Mouse (Mus musculus): ENCODE results near the gene Cela2a. TPM values are rescaled to one million over a fixed set of nuclear protein-coding genes. Genes with fewer than 3 reads are reported as not detected.
A peak's percentile ranks its signal among the peaks of the same experiment; 100 is the strongest.

Cela2a gene
- polyA plus RNA-seq, 2 experiments = 0.19 TPM; not detected in 1

DNA sequence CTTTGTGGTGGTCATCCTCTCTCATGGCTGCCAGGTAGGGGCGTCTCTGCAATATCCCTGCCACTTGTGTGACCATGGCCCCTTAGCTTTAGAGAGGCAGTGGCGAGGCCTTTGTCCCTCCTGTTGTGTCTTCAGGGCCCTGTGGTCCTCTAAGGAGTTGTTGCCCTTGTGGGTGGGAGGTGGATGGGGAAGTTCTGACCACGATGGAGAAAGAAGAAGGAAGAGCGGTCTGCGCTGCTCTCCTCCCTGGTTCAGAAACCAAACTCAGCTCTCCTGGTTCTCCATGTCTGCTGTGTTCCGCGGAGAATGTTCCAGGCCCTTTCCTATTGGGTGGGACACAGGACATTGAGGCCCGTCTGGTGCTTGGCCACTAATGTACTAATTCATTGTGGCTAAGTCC, 20.1 kb downstream of the Cela2a start:
- H3K4me3 ChIP-seq (replicated peaks; ENCODE audit: low read length) = no peak overlapping the region
- no peaks in the 10 kb centered on the region for H3K9me3 ChIP-seq (ENCODE audit: control insufficient read depth, low read length)
- no peak overlapping the region for H3K27ac ChIP-seq (replicated peaks; ENCODE audit: low read depth, low read length)
- H3K27me3 ChIP-seq (ENCODE audit: control insufficient read depth, insufficient read depth, low read length) = no peaks in the 10 kb centered on the region
- peaks cover 67% of the 10 kb centered on the region for H3K36me3 ChIP-seq (ENCODE audit: control insufficient read depth, insufficient read depth, low read length)
- H3K9ac ChIP-seq (ENCODE audit: low read depth, low read length, severe bottlenecking) = no peak overlapping the region
- no peak for TF ChIP-seq POLR2A (IDR thresholded peaks at IDR 0.05; ENCODE audit: borderline replicate concordance, extremely low read depth, insufficient read depth, insufficient read length)
- no peak overlapping the region for H3K4me2 ChIP-seq (replicated peaks; ENCODE audit: low read depth, low read length, severe bottlenecking)
- no peak for ATAC-seq (ENCODE audit: low FRiP score, low read depth)
- no peak for DNase-seq (ENCODE audit: low spot score)
- 94% methylated on average over 8 of the region's 8 CpGs for WGBS
- H3K4me1 ChIP-seq (ENCODE audit: control insufficient read depth, insufficient read depth, low read length) = no peaks in the 10 kb centered on the region

DNA sequence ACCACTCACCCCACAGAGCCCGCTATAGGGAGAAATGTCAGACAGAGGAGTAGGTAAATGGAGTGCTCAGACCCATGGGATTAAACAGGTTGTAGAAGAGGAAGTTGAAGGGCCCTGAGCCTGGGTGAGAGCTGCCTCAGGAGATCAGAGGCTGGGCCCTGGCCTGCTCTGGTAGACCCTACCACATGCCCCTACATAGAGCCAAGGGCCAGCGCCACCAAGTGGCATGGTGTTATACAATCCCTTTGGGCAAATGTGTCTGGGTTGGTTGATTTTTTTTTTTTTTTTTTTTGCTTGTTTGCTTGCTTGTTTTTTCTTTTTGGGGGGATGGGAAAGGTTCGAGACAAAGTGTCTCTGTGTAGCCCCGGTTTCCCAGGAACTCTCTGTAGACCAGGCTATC, 21.9 kb downstream of the Cela2a start:
- Histone ChIP-seq H3K36me3 (ENCODE audit: control insufficient read depth, insufficient read depth, low read length) (peaks cover 50% of the 10 kb centered on the region), H3K4me1 (ENCODE audit: control insufficient read depth, insufficient read depth, low read length) (no peaks in the 10 kb centered on the region), H3K9ac (ENCODE audit: low read depth, low read length, severe bottlenecking) (no peak overlapping the region), H3K27ac (replicated peaks; ENCODE audit: low read depth, low read length) (no peak overlapping the region), H3K4me3 (replicated peaks; ENCODE audit: low read length) (no peak overlapping the region), H3K4me2 (replicated peaks; ENCODE audit: low read depth, low read length, severe bottlenecking) (no peak overlapping the region), H3K27me3 (ENCODE audit: control insufficient read depth, insufficient read depth, low read length) (no peaks in the 10 kb centered on the region), H3K9me3 (ENCODE audit: control insufficient read depth, low read length) (no peaks in the 10 kb centered on the region)
- no peak for ATAC-seq (ENCODE audit: low FRiP score, low read depth)
- DNase-seq (ENCODE audit: low spot score) = no peak
- WGBS = 84% methylated on average over 4 of the region's 4 CpGs
- TF ChIP-seq POLR2A (IDR thresholded peaks at IDR 0.05; ENCODE audit: borderline replicate concordance, extremely low read depth, insufficient read depth, insufficient read length) = no peak

DNA sequence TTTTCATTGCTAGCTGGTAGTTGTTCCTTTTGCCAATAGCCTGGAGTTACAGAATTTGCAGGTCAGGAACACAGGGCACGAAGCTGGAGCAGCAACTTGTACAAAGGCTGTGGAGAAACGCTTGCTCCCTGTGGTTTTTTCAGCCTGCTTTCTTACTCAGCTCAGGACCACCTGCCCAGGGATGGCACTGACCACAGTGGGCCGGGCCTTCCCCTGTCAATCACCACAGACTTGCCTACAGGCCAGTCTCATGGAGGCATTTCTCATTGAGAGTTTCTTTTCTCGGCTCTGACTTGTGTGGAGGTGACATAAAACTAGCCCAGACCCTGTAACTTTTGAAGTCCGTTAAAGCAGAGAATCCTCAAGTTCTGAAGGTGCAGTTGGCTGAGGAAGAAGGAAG, 28.4 kb downstream of the Cela2a start:
- WGBS = 85% methylated on average over 5 of the region's 5 CpGs
- H3K4me2 ChIP-seq (replicated peaks; ENCODE audit: low read depth, low read length, severe bottlenecking) = no peak overlapping the region
- ATAC-seq (ENCODE audit: low FRiP score, low read depth) (no peak), DNase-seq (ENCODE audit: low spot score) (no peak)
- no peak overlapping the region for H3K9ac ChIP-seq (ENCODE audit: low read depth, low read length, severe bottlenecking)
- peaks cover 5% of the 10 kb centered on the region; the same call in 1 of the 2 replicates for H3K4me1 ChIP-seq (ENCODE audit: control insufficient read depth, insufficient read depth, low read length)
- H3K36me3 ChIP-seq (ENCODE audit: control insufficient read depth, insufficient read depth, low read length) = peaks cover 7% of the 10 kb centered on the region; the same call in 1 of the 2 replicates
- no peak overlapping the region for H3K27ac ChIP-seq (replicated peaks; ENCODE audit: low read depth, low read length)
- H3K9me3 ChIP-seq (ENCODE audit: control insufficient read depth, low read length) = no peaks in the 10 kb centered on the region
- no peak for TF ChIP-seq POLR2A (IDR thresholded peaks at IDR 0.05; ENCODE audit: borderline replicate concordance, extremely low read depth, insufficient read depth, insufficient read length)
- H3K4me3 ChIP-seq (replicated peaks; ENCODE audit: low read length) = no peak overlapping the region
- H3K27me3 ChIP-seq (ENCODE audit: control insufficient read depth, insufficient read depth, low read length) = no peaks in the 10 kb centered on the region

DNA sequence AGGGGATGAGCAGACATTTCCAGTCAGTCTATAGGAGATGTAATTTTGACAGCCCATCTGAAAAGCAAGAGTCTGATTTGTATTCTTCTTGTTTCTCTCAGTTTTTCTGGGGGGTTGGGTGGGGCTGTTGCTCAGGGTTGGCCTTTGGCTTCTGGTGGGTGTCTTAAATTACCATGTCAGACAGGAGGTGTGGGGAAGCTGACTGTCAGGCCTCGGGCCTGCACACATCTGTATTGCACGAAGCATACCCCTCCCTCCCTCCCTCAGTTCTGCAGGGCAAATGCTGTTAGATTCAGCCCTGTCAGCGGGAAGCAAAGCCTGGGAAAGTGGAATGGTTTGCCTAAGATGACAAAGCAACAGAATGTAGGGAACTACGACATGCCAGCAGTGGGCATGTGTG, 29.0 kb downstream of the Cela2a start:
- ATAC-seq (ENCODE audit: low FRiP score, low read depth) = no peak
- Histone ChIP-seq H3K4me2 (replicated peaks; ENCODE audit: low read depth, low read length, severe bottlenecking) (no peak overlapping the region), H3K27ac (replicated peaks; ENCODE audit: low read depth, low read length) (no peak overlapping the region), H3K9ac (ENCODE audit: low read depth, low read length, severe bottlenecking) (no peak overlapping the region), H3K4me1 (ENCODE audit: control insufficient read depth, insufficient read depth, low read length) (peaks cover 5% of the 10 kb centered on the region; the same call in 1 of the 2 replicates), H3K4me3 (replicated peaks; ENCODE audit: low read length) (no peak overlapping the region), H3K9me3 (ENCODE audit: control insufficient read depth, low read length) (no peaks in the 10 kb centered on the region), H3K36me3 (ENCODE audit: control insufficient read depth, insufficient read depth, low read length) (peaks cover 7% of the 10 kb centered on the region; the same call in 1 of the 2 replicates), H3K27me3 (ENCODE audit: control insufficient read depth, insufficient read depth, low read length) (no peaks in the 10 kb centered on the region)
- 86% methylated on average over 4 of the region's 4 CpGs for WGBS
- TF ChIP-seq POLR2A (IDR thresholded peaks at IDR 0.05; ENCODE audit: borderline replicate concordance, extremely low read depth, insufficient read depth, insufficient read length) = no peak
- no peak for DNase-seq (ENCODE audit: low spot score)

DNA sequence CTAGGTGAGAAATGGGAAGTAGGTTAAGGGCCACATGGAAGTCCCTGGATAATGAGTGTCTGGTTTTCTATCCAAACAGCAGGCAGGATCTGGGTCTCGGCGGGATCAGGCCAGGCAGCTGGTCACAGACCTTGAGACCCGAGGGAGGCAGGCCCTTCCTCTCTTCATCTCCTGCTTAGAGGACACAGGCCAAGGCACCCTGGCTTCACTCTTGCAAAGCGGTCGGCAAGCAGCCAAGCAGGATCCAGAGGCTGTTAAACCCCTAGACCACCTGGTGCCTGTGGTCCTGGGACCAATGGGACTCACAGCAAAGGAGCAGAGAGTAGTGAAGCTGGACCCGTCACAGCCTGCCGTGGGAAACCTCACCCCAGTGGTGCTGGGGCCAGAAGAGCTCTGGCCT, 29.6 kb downstream of the Cela2a start:
- H3K27ac ChIP-seq (replicated peaks; ENCODE audit: low read depth, low read length) = no peak overlapping the region
- H3K4me1 ChIP-seq (ENCODE audit: control insufficient read depth, insufficient read depth, low read length) = peaks cover 5% of the 10 kb centered on the region; the same call in 1 of the 2 replicates
- H3K27me3 ChIP-seq (ENCODE audit: control insufficient read depth, insufficient read depth, low read length) = no peaks in the 10 kb centered on the region
- TF ChIP-seq POLR2A (IDR thresholded peaks at IDR 0.05; ENCODE audit: borderline replicate concordance, extremely low read depth, insufficient read depth, insufficient read length) = no peak
- peaks cover 7% of the 10 kb centered on the region; the same call in 1 of the 2 replicates for H3K36me3 ChIP-seq (ENCODE audit: control insufficient read depth, insufficient read depth, low read length)
- H3K9me3 ChIP-seq (ENCODE audit: control insufficient read depth, low read length) = no peaks in the 10 kb centered on the region
- ATAC-seq (ENCODE audit: low FRiP score, low read depth) (no peak), DNase-seq (ENCODE audit: low spot score) (no peak)
- no peak overlapping the region for H3K4me2 ChIP-seq (replicated peaks; ENCODE audit: low read depth, low read length, severe bottlenecking)
- H3K9ac ChIP-seq (ENCODE audit: low read depth, low read length, severe bottlenecking) = no peak overlapping the region
- no peak overlapping the region for H3K4me3 ChIP-seq (replicated peaks; ENCODE audit: low read length)
- 87% methylated on average over 7 of the region's 7 CpGs for WGBS

DNA sequence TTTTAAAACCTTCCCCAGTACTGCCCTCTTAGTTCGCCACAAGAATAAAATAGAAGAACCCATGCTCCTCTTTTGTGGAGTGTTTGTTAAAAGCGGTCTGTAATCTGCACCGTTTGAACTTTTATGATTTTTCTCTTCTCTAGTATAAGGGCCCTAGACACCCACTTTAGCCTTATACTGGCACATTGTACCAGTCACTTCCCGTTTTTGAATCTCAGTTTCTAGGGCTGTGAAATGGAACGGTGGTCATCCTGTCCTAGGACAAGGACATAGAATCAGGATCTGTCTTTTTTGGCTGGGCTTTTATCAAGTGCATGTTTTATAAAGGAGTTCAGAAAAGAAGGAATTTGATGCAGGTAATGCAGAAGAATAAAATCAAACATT, 31.8 kb downstream of the Cela2a start:
- Histone ChIP-seq H3K27ac (replicated peaks; ENCODE audit: low read depth, low read length) (peak overlapping the region; percentile 86), H3K9ac (ENCODE audit: low read depth, low read length, severe bottlenecking) (peak overlapping the region; percentile 67), H3K4me1 (ENCODE audit: control insufficient read depth, insufficient read depth, low read length) (peaks cover 12% of the 10 kb centered on the region; the same call in 1 of the 2 replicates), H3K9me3 (ENCODE audit: control insufficient read depth, low read length) (no peaks in the 10 kb centered on the region), H3K4me2 (replicated peaks; ENCODE audit: low read depth, low read length, severe bottlenecking) (peak overlapping the region; percentile 60), H3K4me3 (replicated peaks; ENCODE audit: low read length) (peak overlapping the region; percentile 71), H3K36me3 (ENCODE audit: control insufficient read depth, insufficient read depth, low read length) (peaks cover 7% of the 10 kb centered on the region; the same call in 1 of the 2 replicates), H3K27me3 (ENCODE audit: control insufficient read depth, insufficient read depth, low read length) (no peaks in the 10 kb centered on the region)
- WGBS = 12% methylated on average over 5 of the region's 5 CpGs
- ATAC-seq (ENCODE audit: low FRiP score, low read depth) = no peak
- no peak for TF ChIP-seq POLR2A (IDR thresholded peaks at IDR 0.05; ENCODE audit: borderline replicate concordance, extremely low read depth, insufficient read depth, insufficient read length)
- DNase-seq (ENCODE audit: low spot score) = peak; percentile 19

Measured in limb, embryonic 14.5 days (tissue).